Mouse (Mus musculus): ENCODE results near the gene Cst11. TPM values are rescaled to one million over a fixed set of nuclear protein-coding genes. Genes with fewer than 3 reads are reported as not detected.
A peak's percentile ranks its signal among the peaks of the same experiment; 100 is the strongest.

Cst11 gene
- polyA plus RNA-seq, 1 experiment = not detected

DNA sequence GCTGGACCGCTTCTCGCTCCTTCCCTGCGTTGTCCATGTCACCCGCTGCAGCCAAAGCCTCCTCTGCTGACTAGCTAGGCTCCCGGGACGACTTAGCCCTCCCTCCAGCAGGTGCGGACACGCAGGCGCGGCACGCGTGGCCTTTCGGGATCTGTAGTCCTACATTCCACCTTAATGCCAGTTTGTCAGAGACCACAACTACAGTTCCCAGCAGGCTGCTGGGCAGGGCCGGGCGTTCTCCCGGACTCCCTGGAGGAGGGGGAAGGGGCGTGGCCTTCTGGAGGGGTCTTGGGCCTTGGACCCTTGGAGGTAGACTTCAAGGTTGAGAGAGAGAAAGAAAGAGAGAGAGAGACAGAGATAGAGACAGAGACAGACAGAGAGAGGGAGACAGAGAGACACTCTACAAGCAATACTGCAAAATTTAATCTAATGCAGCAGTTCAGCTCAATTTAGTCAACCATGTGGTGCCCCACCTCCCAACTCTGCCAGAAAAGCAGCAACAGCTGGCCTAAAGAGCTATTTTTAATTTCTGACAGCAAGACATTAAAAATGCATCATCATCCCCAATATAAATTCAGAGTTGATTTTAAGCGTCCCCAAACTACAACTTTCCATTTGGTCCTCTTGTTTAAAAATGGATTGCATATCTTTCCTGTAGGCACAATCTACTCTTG lies 38.8 kb downstream of the Cst11 start, which contains the start of gene Napb:
Gene Napb, minus strand, starts transcription at position 141 of the 674 bp plus-strand sequence.
- Histone ChIP-seq H3K4me1 (replicated peaks; ENCODE audit: control insufficient read depth, insufficient read depth, low read length) (peaks cover 6% of the 10 kb centered on the region), H3K27ac (ENCODE audit: control insufficient read depth, insufficient read depth, low read length) (no peak within 1 kb of the TSS), H3K27me3 (ENCODE audit: control insufficient read depth, insufficient read depth, low read length) (no peaks in the 10 kb centered on the region; the same call in 1 of the 2 replicates), H3K36me3 (ENCODE audit: control insufficient read depth, insufficient read depth, low read length) (no peaks in the 10 kb centered on the region), H3K4me3 (ENCODE audit: control insufficient read depth, insufficient read depth, low read length) (peak within 1 kb of the TSS; percentile 74)
- DNase-seq = peak; percentile 84
- 6% methylated on average over 18 of the region's 18 CpGs for WGBS
- TF ChIP-seq CTCF (IDR thresholded peaks at IDR 0.05; ENCODE audit: borderline replicate concordance, control insufficient read depth, extremely low read depth, insufficient read depth, low read length, poor library complexity) = no peak
- no peak for TF ChIP-seq POLR2A (IDR thresholded peaks at IDR 0.05; ENCODE audit: control insufficient read depth, extremely low read depth, insufficient read depth, low read length, poor library complexity)

DNA sequence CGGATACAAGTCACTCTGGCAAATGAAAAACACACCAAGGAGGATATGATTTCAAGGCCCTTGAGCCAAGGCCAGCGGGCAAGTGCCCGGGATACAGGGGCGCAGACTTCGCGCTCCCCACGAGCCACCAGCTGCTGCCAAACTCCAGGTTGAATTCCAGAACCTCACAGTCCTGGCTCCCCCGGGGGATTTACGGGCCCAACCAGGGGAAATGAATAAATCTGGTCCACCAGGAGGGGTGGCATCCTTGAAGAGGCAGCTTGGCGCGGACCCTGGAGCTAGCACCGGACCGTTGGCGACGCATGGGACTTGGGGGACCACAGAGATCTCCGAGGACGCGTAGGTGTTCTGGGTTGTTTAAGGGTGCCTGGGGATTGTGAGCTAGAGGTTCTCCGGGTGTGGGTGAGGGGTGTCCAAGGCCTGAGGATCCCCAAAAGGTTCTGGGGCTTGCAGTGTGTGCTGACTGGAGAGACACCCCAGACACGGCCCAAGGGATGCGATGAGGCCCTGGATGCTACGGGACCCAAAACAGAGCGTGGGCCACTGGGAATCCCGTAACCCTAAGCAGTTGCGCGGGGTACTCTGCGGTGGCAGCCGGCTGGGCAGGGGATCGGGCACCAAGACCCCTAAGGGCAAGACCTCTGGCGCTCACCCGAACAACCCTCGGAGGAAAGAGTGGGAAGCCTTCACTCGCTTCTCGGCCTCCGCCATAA lies 39.5 kb downstream of the Cst11 start:
- 6% methylated on average over 35 of the region's 35 CpGs for WGBS
- no peaks in the 10 kb centered on the region for H3K36me3 ChIP-seq (ENCODE audit: control insufficient read depth, insufficient read depth, low read length)
- TF ChIP-seq POLR2A (IDR thresholded peaks at IDR 0.05; ENCODE audit: control insufficient read depth, extremely low read depth, insufficient read depth, low read length, poor library complexity) (no peak), CTCF (IDR thresholded peaks at IDR 0.05; ENCODE audit: borderline replicate concordance, control insufficient read depth, extremely low read depth, insufficient read depth, low read length, poor library complexity) (no peak)
- no peak overlapping the region for H3K27ac ChIP-seq (ENCODE audit: control insufficient read depth, insufficient read depth, low read length)
- H3K4me1 ChIP-seq (replicated peaks; ENCODE audit: control insufficient read depth, insufficient read depth, low read length) = peaks cover 6% of the 10 kb centered on the region
- H3K4me3 ChIP-seq (ENCODE audit: control insufficient read depth, insufficient read depth, low read length) = peak overlapping the region; percentile 74
- H3K27me3 ChIP-seq (ENCODE audit: control insufficient read depth, insufficient read depth, low read length) = no peaks in the 10 kb centered on the region; the same call in 1 of the 2 replicates
- DNase-seq = no peak

DNA sequence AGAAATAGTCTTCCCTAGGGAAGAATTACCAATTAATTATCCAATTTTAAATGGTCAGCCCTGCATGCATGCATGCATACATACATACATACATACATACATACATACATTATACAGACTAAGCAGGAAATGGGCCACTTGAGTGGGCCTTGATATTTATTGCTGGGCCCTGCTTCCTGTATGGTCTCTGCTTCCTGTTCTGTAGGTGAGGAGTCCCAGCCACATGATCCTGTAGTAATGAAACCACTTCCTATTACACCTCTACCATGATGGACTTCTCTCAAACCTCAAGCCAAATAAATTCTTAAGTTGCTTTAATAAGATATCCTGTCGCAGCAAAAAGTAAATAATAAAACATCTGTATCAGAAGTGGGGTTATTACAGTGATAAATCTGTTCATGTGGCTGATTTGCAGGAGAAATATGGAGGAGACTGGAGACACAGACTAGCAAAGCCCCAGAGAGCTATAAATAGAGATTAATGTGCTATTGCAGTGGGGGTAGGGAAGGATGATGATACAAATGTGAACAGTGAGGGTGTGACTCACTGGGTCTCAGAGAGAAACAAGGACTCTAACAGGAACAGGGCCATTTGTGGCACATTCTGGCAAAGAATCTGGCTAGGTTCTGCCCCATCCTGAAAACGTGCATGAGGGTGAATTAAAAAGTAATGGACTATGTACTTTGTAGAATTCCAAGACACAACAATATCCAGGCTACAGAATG lies 51.9 kb downstream of the Cst11 start:
- DNase-seq = no peak
- Histone ChIP-seq H3K27me3 (ENCODE audit: control insufficient read depth, insufficient read depth, low read length) (no peaks in the 10 kb centered on the region), H3K4me3 (ENCODE audit: control insufficient read depth, insufficient read depth, low read length) (no peak overlapping the region), H3K4me1 (replicated peaks; ENCODE audit: control insufficient read depth, insufficient read depth, low read length) (no peaks in the 10 kb centered on the region), H3K27ac (ENCODE audit: control insufficient read depth, insufficient read depth, low read length) (no peak overlapping the region), H3K36me3 (ENCODE audit: control insufficient read depth, insufficient read depth, low read length) (no peaks in the 10 kb centered on the region)
- no peak for TF ChIP-seq POLR2A (IDR thresholded peaks at IDR 0.05; ENCODE audit: control insufficient read depth, extremely low read depth, insufficient read depth, low read length, poor library complexity)
- TF ChIP-seq CTCF (IDR thresholded peaks at IDR 0.05; ENCODE audit: borderline replicate concordance, control insufficient read depth, extremely low read depth, insufficient read depth, low read length, poor library complexity) = no peak
- WGBS = 38% methylated on average over 2 of the region's 2 CpGs

Other genes starting within 250 kb of the Cst11 start
- gene Nxt1, start 98.9 kb downstream of the Cst11 start, polyA plus RNA-seq (2012; rRNA removed) = 61.8 and 63.3 TPM in 2 replicates
- 7.4 and 8.7 TPM in 2 replicates for gene Gzf1, start 90.5 kb downstream of the Cst11 start, polyA plus RNA-seq (2012; rRNA removed)
- gene Napb, start 39.0 kb downstream of the Cst11 start, polyA plus RNA-seq (2012; rRNA removed) = 0.50 and 0.63 TPM in 2 replicates
- gene Cstl1, start 21.1 kb downstream of the Cst11 start, polyA plus RNA-seq (2012; rRNA removed) = not detected in 2 replicates
- not detected in 2 replicates for gene 8030411F24Rik, start 10.5 kb upstream of the Cst11 start, polyA plus RNA-seq (2012; rRNA removed)
- not detected in 2 replicates for gene Cst12, start 17.9 kb upstream of the Cst11 start, polyA plus RNA-seq (2012; rRNA removed)
- 0.81 TPM in 1 of 2 replicates, not detected in the other for gene Cst8, start 27.3 kb upstream of the Cst11 start, polyA plus RNA-seq (2012; rRNA removed)
- gene Cst13, start 48.6 kb upstream of the Cst11 start, polyA plus RNA-seq (2012; rRNA removed) = not detected in 2 replicates
- gene Cst9, start 63.6 kb upstream of the Cst11 start, polyA plus RNA-seq (2012; rRNA removed) = 0.44 TPM in 1 of 2 replicates, not detected in the other
- 0.30 TPM in 1 of 2 replicates, not detected in the other for gene 9230104L09Rik, start 93.5 kb upstream of the Cst11 start, polyA plus RNA-seq (2012; rRNA removed)
- 843 and 1,366 TPM in 2 replicates for gene Cst3, start 104.2 kb upstream of the Cst11 start, polyA plus RNA-seq (2012; rRNA removed)
- gene Gm1330, start 231.8 kb upstream of the Cst11 start, polyA plus RNA-seq (2012; rRNA removed) = not detected in 2 replicates
- not detected in 2 replicates for gene Gm10750, start 245.7 kb upstream of the Cst11 start, polyA plus RNA-seq (2012; rRNA removed)